Mouse (Mus musculus) forebrain, embryonic 11.5 days (tissue): ENCODE results near the gene Atxn10. TPM values are rescaled to one million over a fixed set of nuclear protein-coding genes. Genes with fewer than 3 reads are reported as not detected.

Experiments used
- ATAC-seq: fragments of 200-750 bp; cut with Nextera tagmentation; replicated peaks from 2 replicates; pipeline ENCODE4 v1.8.0; 2017; ENCODE audit warnings: moderate TSS enrichment; ENCODE audit not compliant: low FRiP score
- DNase-seq: peaks from one replicate; pipeline ENCODE4 v3.0.0-alpha.2; 2017; ENCODE audit warnings: low spot score
- H3K27ac ChIP-seq: fragments of 300-500 bp; sonication (generic); 2 replicates; pipeline ENCODE4 v1.5.1; 2014; ENCODE audit warnings: low read depth, low read length
- H3K27me3 ChIP-seq: fragments of 300-500 bp; sonication (generic); 2 replicates; pipeline ENCODE4 v1.6.1; 2014; ENCODE audit warnings: mild to moderate bottlenecking, low read length, mixed read lengths; ENCODE audit not compliant: control insufficient read depth, insufficient read depth
- H3K36me3 ChIP-seq: fragments of 300-500 bp; sonication (generic); 2 replicates; pipeline ENCODE4 v1.6.1; 2014; ENCODE audit warnings: mild to moderate bottlenecking, low read length, moderate library complexity, mixed read lengths; ENCODE audit not compliant: control insufficient read depth, insufficient read depth
- H3K4me1 ChIP-seq: fragments of 300-500 bp; sonication (generic); replicated peaks from 2 replicates; pipeline ENCODE4 v1.6.1; 2014; ENCODE audit warnings: low read length, mixed read lengths; ENCODE audit not compliant: control insufficient read depth, insufficient read depth
- H3K4me2 ChIP-seq: fragments of 300-500 bp; sonication (generic); 2 replicates; pipeline ENCODE4 v1.6.1; 2014; ENCODE audit warnings: low read depth, mild to moderate bottlenecking, low read length, moderate library complexity, mixed read lengths; ENCODE audit not compliant: severe bottlenecking
- H3K4me3 ChIP-seq: fragments of 300-500 bp; sonication (generic); 2 replicates; pipeline ENCODE4 v1.5.1; 2014; ENCODE audit warnings: low read depth, low read length
- H3K9ac ChIP-seq: fragments of 300-500 bp; sonication (generic); 2 replicates; pipeline ENCODE4 v1.6.1; 2014; ENCODE audit warnings: low read length
- H3K9me3 ChIP-seq: fragments of 300-500 bp; sonication (generic); 2 replicates; pipeline ENCODE4 v1.6.1; 2016; ENCODE audit warnings: low read length, mixed read lengths; ENCODE audit not compliant: control insufficient read depth
- WGBS: fragments of 180-500 bp; shearing (Covaris S2); extraction: QIAGEN DNeasy Blood & Tissue Kit; methylation state at CpG from one replicate; pipeline ENCODE4 v1.1.7; 2014; 5-methylcytosine and 5-hydroxymethylcytosine counted together
- polyA plus RNA-seq: library from polyadenylated mRNA; unstranded; fragments of >200 nt; fragmentation: Nextera tagmentation; extraction: Ambion mirVana; gene quantifications from 2 replicates; pipeline ENCODE4 v1.2.1, GENCODE M21; 2014

Atxn10 gene
- polyA plus RNA-seq, 1 experiment from 2014 or later: 406 TPM

- Histone ChIP-seq H3K27me3 (no peaks in the 10 kb centered on the region), H3K9me3 (no peaks in the 10 kb centered on the region), H3K4me3 (no peak overlapping the region), H3K4me1 (no peaks in the 10 kb centered on the region), H3K36me3 (no peaks in the 10 kb centered on the region), H3K9ac (no peak overlapping the region), H3K4me2 (no peak overlapping the region), H3K27ac (no peak overlapping the region)
- DNase-seq (no peak), ATAC-seq (no peak)
- WGBS: 84% methylated on average over 4 of the region's 4 CpGs
These were observed 68.7 kb downstream of the Atxn10 start for GRCm38 (mm10) chr15:85404739-85405138.

GRCm38 (mm10) chr15:85405567-85405966 is 69.5 kb downstream of the Atxn10 start:
- Histone ChIP-seq H3K36me3 (no peaks in the 10 kb centered on the region), H3K4me2 (no peak overlapping the region), H3K4me3 (no peak overlapping the region), H3K4me1 (no peaks in the 10 kb centered on the region), H3K9ac (no peak overlapping the region), H3K27me3 (no peaks in the 10 kb centered on the region), H3K9me3 (no peaks in the 10 kb centered on the region), H3K27ac (no peak overlapping the region)
- DNase-seq (no peak), ATAC-seq (no peak)
- 83% methylated on average over 3 of the region's 3 CpGs for WGBS

GRCm38 (mm10) chr15:85406846-85407245 is 70.8 kb downstream of the Atxn10 start:
- no peak overlapping the region for H3K9ac ChIP-seq
- WGBS: 94% methylated on average over 1 of the region's 1 CpGs
- H3K9me3 ChIP-seq: no peaks in the 10 kb centered on the region
- H3K4me3 ChIP-seq: no peak overlapping the region
- DNase-seq: no peak
- no peak overlapping the region for H3K4me2 ChIP-seq
- no peak for ATAC-seq
- H3K27ac ChIP-seq: no peak overlapping the region
- H3K4me1 ChIP-seq: no peaks in the 10 kb centered on the region
- no peaks in the 10 kb centered on the region for H3K36me3 ChIP-seq
- H3K27me3 ChIP-seq: no peaks in the 10 kb centered on the region

GRCm38 (mm10) chr15:85407342-85407741 is 71.3 kb downstream of the Atxn10 start:
- Histone ChIP-seq H3K27me3 (no peaks in the 10 kb centered on the region), H3K9ac (no peak overlapping the region), H3K4me1 (no peaks in the 10 kb centered on the region), H3K4me3 (no peak overlapping the region), H3K4me2 (no peak overlapping the region), H3K9me3 (no peaks in the 10 kb centered on the region), H3K36me3 (no peaks in the 10 kb centered on the region), H3K27ac (no peak overlapping the region)
- 94% methylated on average over 3 of the region's 3 CpGs for WGBS
- ATAC-seq (no peak), DNase-seq (no peak)

GRCm38 (mm10) chr15:85408790-85409189 is 72.7 kb downstream of the Atxn10 start:
- H3K4me2 ChIP-seq: no peak overlapping the region
- H3K4me1 ChIP-seq: no peaks in the 10 kb centered on the region
- no peak overlapping the region for H3K4me3 ChIP-seq
- DNase-seq (no peak), ATAC-seq (no peak)
- H3K36me3 ChIP-seq: no peaks in the 10 kb centered on the region
- no peaks in the 10 kb centered on the region for H3K9me3 ChIP-seq
- 91% methylated on average over 5 of the region's 5 CpGs for WGBS
- H3K27ac ChIP-seq: no peak overlapping the region
- no peak overlapping the region for H3K9ac ChIP-seq
- H3K27me3 ChIP-seq: no peaks in the 10 kb centered on the region

GRCm38 (mm10) chr15:85409245-85409783 is 73.3 kb downstream of the Atxn10 start:
- 90% methylated on average over 8 of the region's 8 CpGs for WGBS
- no peaks in the 10 kb centered on the region for H3K4me1 ChIP-seq
- H3K27me3 ChIP-seq: no peaks in the 10 kb centered on the region
- ATAC-seq: no peak
- no peak overlapping the region for H3K4me3 ChIP-seq
- H3K9ac ChIP-seq: no peak overlapping the region
- H3K4me2 ChIP-seq: no peak overlapping the region
- no peak overlapping the region for H3K27ac ChIP-seq
- H3K36me3 ChIP-seq: no peaks in the 10 kb centered on the region
- DNase-seq: no peak
- no peaks in the 10 kb centered on the region for H3K9me3 ChIP-seq

GRCm38 (mm10) chr15:85409836-85410235 is 73.8 kb downstream of the Atxn10 start:
- Histone ChIP-seq H3K4me1 (no peaks in the 10 kb centered on the region), H3K4me2 (no peak overlapping the region), H3K27ac (no peak overlapping the region), H3K36me3 (no peaks in the 10 kb centered on the region), H3K27me3 (no peaks in the 10 kb centered on the region), H3K4me3 (no peak overlapping the region), H3K9me3 (no peaks in the 10 kb centered on the region), H3K9ac (no peak overlapping the region)
- ATAC-seq (no peak), DNase-seq (no peak)
- 82% methylated on average over 6 of the region's 6 CpGs for WGBS

- no peaks in the 10 kb centered on the region for H3K4me1 ChIP-seq
- no peak for ATAC-seq
- no peaks in the 10 kb centered on the region for H3K36me3 ChIP-seq
- no peak overlapping the region for H3K27ac ChIP-seq
- no peaks in the 10 kb centered on the region for H3K9me3 ChIP-seq
- H3K4me2 ChIP-seq: no peak overlapping the region
- no peak overlapping the region for H3K9ac ChIP-seq
- H3K27me3 ChIP-seq: no peaks in the 10 kb centered on the region
- WGBS: 97% methylated on average over 2 of the region's 2 CpGs
- no peak overlapping the region for H3K4me3 ChIP-seq
- DNase-seq: no peak
These were observed 78.6 kb downstream of the Atxn10 start for GRCm38 (mm10) chr15:85414620-85415019.

- Histone ChIP-seq H3K4me1 (no peaks in the 10 kb centered on the region), H3K27me3 (no peaks in the 10 kb centered on the region), H3K36me3 (no peaks in the 10 kb centered on the region), H3K4me3 (no peak overlapping the region), H3K9ac (no peak overlapping the region), H3K4me2 (no peak overlapping the region), H3K9me3 (no peaks in the 10 kb centered on the region), H3K27ac (no peak overlapping the region)
- whole genome bisulfite sequencing: 83% methylated on average over 2 of the region's 2 CpGs
- ATAC-seq (no peak), DNase-seq (no peak)
These were observed 84.6 kb downstream of the Atxn10 start for GRCm38 (mm10) chr15:85420686-85421085.
